Mouse (Mus musculus) lung, adult 2 months (tissue): Measurements from ENCODE around the gene Trim63. TPM values are rescaled to one million over a fixed set of nuclear protein-coding genes. Genes with fewer than 3 reads are reported as not detected.
"Not testable (repeated sequence)": the region's sequence is repeated elsewhere in the genome, so short reads cannot be mapped to it uniquely, and the experiment has no call there.

Source experiments
- DNase-seq: peaks from one replicate; pipeline ENCODE4 v3.0.0; 2022
- H3K4me1 ChIP-seq: fragments of 200-500 bp; 2 replicates; pipeline ENCODE4 v1.6.1; 2011; ENCODE audit warnings: low read length; ENCODE audit not compliant: control insufficient read depth, insufficient read depth
- H3K4me3 ChIP-seq: fragments of 200-500 bp; replicated peaks from 2 replicates; pipeline ENCODE3; 2011; ENCODE audit warnings: low read depth, mild to moderate bottlenecking, control low read depth, low read length; ENCODE audit errors: extremely low read depth
- CTCF ChIP-seq: fragments of 200-500 bp; IDR thresholded peaks from 2 replicates; pipeline ENCODE4 v1.5.1; 2011; ENCODE audit warnings: mild to moderate bottlenecking, low read length, control low read depth; ENCODE audit not compliant: insufficient read depth
- POLR2A ChIP-seq: fragments of 200-500 bp; IDR thresholded peaks from 2 replicates; pipeline ENCODE4 v1.6.1; 2011; ENCODE audit warnings: low read depth, mild to moderate bottlenecking, control low read depth, low read length, borderline replicate concordance; ENCODE audit errors: extremely low read depth
- WGBS: fragments of 180-500 bp; shearing (Covaris S2); methylation state at CpG from one replicate; pipeline ENCODE4 v1.1.7; 2018; 5-methylcytosine and 5-hydroxymethylcytosine counted together
- polyA plus RNA-seq: library from polyadenylated mRNA; depleted of rRNA; stranded (reverse); fragments of >200 nt; gene quantifications from 2 replicates; pipeline ENCODE4 v1.2.3, GENCODE M21; 2012; rRNA removed

Gene Trim63
- 2.0 and 4.6 TPM in 2 replicates for polyA plus RNA-seq

- H3K4me3 ChIP-seq = no peak within 1 kb of the TSS
- TF ChIP-seq CTCF (no peak), POLR2A (no peak)
- 43% methylated on average over 11 of the region's 11 CpGs for WGBS
- H3K4me1 ChIP-seq = no peaks in the 10 kb centered on the region
- DNase-seq = no peak
Observed at GRCm38 (mm10) chr4:134314876-134315275, at the start of gene Trim63. Gene Trim63, plus strand, starts transcription at chr4:134315120.

DNA sequence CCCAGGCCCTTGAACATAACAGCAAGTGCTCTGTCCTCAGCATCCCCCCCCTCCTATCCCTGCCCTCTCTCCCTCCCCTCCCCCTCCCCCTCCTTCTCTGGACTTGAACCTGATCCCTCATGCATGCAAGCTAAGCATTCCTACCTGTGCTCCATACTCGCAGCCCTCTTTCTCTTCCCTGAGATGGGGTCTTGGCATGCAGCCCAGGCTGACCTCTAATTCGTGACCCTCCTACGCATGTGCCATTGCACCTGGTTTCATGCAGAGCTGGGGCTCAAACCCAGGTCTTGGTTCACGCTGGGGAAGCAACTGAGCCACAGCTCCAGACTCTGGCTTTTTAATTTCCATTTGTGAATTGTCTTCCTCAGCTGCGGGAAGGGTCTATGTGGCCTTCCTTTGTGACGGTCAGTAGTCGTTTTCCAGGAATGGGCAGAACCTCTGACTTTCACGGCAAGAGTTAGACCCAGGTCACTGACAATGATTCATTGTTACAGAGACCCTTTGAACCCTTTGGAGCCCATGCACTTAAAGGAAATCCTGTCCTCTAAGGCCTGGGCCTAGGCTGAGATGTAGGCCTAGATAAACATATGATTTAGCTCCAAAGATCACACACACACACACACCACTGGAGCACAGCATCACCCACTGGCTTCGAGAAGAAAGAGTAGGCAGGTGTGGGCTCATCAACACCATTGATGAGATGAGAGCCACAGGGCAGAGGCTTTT is 48.9 kb upstream of the Trim63 start:
- no peak for DNase-seq
- TF ChIP-seq POLR2A (no peak), CTCF (no peak)
- H3K4me1 ChIP-seq = peaks cover 2% of the 10 kb centered on the region; the same call in 1 of the 2 replicates
- WGBS = 41% methylated on average over 9 of the region's 9 CpGs
- H3K4me3 ChIP-seq = no peak overlapping the region

GRCm38 (mm10) chr4:134268102-134268655 is 46.7 kb upstream of the Trim63 start:
- WGBS = 59% methylated on average over 19 of the region's 19 CpGs
- peaks cover 5% of the 10 kb centered on the region; the same call in 1 of the 2 replicates for H3K4me1 ChIP-seq
- no peak for TF ChIP-seq POLR2A
- TF ChIP-seq CTCF = no peak
- no peak for DNase-seq
- no peak overlapping the region for H3K4me3 ChIP-seq

GRCm38 (mm10) chr4:134269622-134270021 is 45.3 kb upstream of the Trim63 start:
- 0 out of 2 replicates have a peak, but pooled peaks have one; percentile 14 for TF ChIP-seq CTCF
- not testable (repeated sequence) for DNase-seq, H3K4me1 ChIP-seq, H3K4me3 ChIP-seq

DNA sequence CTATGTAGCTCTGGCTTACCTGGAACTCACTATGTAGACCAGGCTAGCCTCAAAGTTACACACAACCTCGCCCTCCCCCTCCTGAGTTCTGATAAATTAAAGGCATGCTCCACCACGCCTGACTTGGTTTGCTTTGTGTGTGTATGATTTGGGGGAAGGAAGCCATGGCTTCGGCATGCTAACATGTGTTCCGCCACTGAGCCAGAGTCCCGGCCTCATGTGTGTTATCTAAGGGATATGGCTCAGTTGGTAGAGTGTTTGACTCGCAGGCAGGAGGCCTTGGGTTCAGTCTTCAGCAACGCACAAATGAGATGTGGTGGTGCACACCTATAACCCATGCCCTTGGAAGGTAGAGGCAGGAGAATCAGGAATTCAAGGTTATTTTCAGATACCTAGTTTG is 42.9 kb upstream of the Trim63 start:
- Histone ChIP-seq H3K4me3 (no peak overlapping the region), H3K4me1 (peaks cover 2% of the 10 kb centered on the region; the same call in 1 of the 2 replicates)
- no peak for DNase-seq
- TF ChIP-seq POLR2A (no peak), CTCF (no peak)
- WGBS = 87% methylated on average over 7 of the region's 7 CpGs

DNA sequence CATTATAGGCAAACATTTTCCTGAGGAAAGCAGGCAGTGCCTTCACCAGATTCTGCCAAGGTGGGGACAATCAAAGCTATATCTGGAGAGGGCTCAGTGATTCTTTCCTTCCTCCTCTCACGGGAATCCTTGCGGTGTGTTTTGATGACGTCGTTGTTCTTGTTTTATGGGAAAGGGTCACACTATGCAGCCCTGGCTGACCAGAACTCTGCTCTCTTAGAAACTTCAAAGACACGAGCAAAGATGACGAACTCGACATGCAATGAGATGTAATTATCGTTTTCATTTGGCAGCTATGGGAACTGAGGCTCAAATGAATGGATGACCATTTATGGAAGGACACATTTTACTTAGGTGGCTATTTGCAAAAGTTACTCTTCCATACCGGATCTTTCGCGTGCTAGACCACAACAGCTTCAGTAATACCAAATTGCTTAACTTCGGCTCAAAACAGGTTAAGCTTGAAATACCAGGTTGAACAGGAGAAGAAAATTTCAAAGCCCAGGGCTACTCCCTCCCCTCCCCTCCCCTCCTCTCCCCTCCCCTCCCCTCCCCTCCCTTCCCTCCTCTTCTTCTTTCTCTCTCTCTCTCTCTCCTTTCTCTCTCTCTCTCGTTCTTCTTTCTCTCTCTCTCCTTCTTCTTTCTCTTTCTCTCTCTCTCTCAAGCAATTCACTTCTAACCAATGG is 42.0 kb upstream of the Trim63 start:
- WGBS = 10% methylated on average over 12 of the region's 13 CpGs
- peaks cover 2% of the 10 kb centered on the region; the same call in 1 of the 2 replicates for H3K4me1 ChIP-seq
- DNase-seq = no peak
- H3K4me3 ChIP-seq = no peak overlapping the region
- TF ChIP-seq POLR2A = no peak
- TF ChIP-seq CTCF = no peak

DNA sequence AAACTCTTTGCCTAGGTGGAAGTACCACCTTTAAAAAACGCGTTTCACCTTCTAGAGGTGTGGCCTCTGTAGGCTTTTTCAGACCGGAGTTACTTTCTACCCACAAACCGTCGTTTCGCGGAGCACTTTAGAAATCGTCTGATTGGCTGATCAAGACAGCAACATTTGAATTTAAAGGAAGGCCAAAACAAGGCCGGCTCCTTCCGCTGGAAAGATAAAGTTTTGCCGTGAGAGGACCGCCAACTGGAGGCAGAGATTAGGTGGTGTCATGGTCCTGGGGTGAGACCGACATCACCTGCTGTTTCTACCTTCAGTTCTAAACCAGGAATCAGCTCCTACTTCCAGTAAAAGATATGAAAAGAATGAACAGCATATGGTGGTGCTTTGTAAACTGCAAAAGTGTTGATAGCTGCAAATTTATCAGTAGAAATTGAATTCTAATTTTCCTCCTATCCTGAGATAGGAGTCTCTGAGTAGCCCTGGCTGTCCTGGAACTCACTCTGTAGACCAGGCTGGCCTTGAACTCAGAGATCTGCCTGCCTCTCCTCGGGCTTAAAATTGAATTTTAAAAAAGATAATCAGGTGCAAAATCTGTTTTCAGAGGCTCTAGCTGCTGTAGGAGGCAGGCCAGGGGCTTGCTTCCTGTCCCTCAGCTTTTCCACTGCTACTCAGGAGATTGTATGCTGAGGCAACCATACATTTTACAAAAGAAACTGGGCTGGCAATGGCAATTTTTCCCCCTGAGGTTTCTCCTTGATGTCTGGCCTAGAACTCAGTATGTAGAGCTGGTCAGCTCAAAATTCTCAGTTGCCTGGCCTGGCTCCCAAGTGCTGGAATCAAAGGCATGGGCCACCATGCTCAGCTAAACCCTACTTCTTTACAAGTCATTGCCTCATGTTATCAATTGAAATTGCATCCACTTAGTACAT is 41.2 kb upstream of the Trim63 start:
- 4% methylated on average over 14 of the region's 14 CpGs for WGBS
- Histone ChIP-seq H3K4me3 (no peak overlapping the region), H3K4me1 (peaks cover 2% of the 10 kb centered on the region; the same call in 1 of the 2 replicates)
- TF ChIP-seq POLR2A (no peak), CTCF (no peak)
- no peak for DNase-seq

DNA sequence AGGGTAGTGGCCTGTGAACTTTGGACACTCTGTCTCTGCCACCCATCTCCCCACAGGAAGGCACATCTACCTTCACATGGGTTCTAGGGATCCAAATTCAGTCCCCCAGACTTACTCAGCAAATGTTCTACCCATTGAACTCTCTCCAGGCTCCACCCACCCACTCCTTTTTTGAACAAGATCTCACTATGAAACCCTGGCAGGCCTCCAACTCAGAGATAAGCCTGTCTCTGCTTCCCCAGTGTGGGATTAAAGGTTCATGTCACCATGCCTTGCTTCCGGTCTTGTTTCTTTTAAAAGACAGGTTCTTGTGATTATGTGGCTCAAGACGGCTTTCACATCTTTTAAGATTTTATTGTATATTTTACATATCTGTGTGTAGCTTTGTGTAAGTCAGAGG is 30.0 kb upstream of the Trim63 start:
- H3K4me3 ChIP-seq = no peak overlapping the region
- TF ChIP-seq POLR2A (no peak), CTCF (no peak)
- no peak for DNase-seq
- H3K4me1 ChIP-seq = peaks cover 4% of the 10 kb centered on the region; the same call in 1 of the 2 replicates
- 95% methylated on average over 2 of the region's 2 CpGs for WGBS
